Mouse (Mus musculus): ENCODE measurements around the gene H2-Ob. TPM values are rescaled to one million over a fixed set of nuclear protein-coding genes. Genes with fewer than 3 reads are reported as not detected.
"Not testable (repeated sequence)": the region's sequence is repeated elsewhere in the genome, so short reads cannot be mapped to it uniquely, and the experiment has no call there.

Gene H2-Ob
- polyA plus RNA-seq, 1 experiment = 72.2 TPM

DNA sequence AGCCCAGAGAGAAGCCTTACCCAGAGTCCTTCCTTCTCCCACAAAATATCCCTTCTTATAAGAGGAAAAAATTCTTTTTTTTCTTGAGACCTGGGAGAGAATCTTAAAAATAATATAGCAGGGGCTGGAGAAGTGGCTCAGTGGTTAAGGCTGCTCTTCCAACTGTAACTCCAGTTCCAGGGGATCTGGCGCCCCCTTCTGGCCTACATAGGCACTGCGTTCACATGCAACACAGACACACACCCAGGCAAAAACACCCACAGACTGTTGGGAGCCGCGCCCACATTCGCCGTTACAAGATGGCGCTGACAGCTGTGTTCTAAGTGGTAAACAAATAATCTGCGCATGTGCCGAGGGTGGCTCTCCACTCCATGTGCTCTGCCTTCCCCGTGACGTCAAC is 19.6 kb upstream of the H2-Ob start:
- TF ChIP-seq CTCF (IDR thresholded peaks at IDR 0.05; ENCODE audit: control insufficient read depth, insufficient read depth, low read length) = peak; percentile 81
- not testable (repeated sequence) for H3K27ac ChIP-seq (ENCODE audit: control insufficient read depth, insufficient read depth, low read depth, low read length, poor library complexity); H3K4me1 ChIP-seq (ENCODE audit: control insufficient read depth, insufficient read depth, low read length); H3K4me3 ChIP-seq (replicated peaks; ENCODE audit: control insufficient read depth, low read depth, low read length)
- WGBS = 90% methylated on average over 9 of the region's 11 CpGs

DNA sequence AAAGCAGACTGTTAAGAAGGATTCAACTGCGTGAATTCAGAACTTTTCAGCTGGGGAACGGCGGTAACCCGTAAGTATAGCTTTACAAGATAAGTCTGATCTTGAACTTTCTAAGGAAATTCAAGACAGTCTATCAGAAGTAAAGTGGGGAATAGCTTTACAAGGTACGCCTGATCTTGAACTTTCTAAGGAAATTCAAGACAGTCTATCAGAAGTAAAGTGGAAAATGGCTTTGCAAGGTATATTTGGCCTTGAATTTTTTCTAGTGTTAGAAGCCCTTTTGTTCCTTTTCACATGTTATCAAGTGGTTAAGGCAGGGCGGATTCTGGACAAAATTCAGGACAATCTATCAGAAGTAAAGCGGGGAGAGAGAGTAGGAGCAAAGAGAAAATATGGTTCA is 18.9 kb upstream of the H2-Ob start:
- 92% methylated on average over 3 of the region's 7 CpGs for WGBS
- H3K4me3 ChIP-seq (replicated peaks; ENCODE audit: control insufficient read depth, low read depth, low read length); H3K27ac ChIP-seq (ENCODE audit: control insufficient read depth, insufficient read depth, low read depth, low read length, poor library complexity); H3K4me1 ChIP-seq (ENCODE audit: control insufficient read depth, insufficient read depth, low read length): not testable (repeated sequence)

DNA sequence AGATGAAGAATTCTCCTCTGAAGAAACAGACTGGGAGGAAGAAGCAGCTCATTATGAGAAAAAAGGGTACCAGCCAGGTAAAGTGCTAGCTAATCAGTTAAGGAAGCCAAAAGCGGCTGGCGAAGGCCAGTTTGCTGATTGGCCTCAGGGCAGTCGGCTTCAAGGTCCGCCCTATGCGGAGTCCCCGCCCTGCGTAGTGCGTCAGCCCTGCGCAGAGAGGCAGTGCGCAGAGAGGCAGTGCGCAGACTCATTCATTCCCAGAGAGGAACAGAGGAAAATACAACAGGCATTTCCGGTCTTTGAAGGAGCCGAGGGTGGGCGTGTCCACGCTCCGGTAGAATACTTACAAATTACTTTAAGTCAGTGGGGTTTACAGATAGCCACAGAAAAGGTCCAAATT is 18.3 kb upstream of the H2-Ob start:
- not testable (repeated sequence) for H3K4me1 ChIP-seq (ENCODE audit: control insufficient read depth, insufficient read depth, low read length); H3K4me3 ChIP-seq (replicated peaks; ENCODE audit: control insufficient read depth, low read depth, low read length); H3K27ac ChIP-seq (ENCODE audit: control insufficient read depth, insufficient read depth, low read depth, low read length, poor library complexity)
- 100% methylated on average over 7 of the region's 16 CpGs for WGBS

DNA sequence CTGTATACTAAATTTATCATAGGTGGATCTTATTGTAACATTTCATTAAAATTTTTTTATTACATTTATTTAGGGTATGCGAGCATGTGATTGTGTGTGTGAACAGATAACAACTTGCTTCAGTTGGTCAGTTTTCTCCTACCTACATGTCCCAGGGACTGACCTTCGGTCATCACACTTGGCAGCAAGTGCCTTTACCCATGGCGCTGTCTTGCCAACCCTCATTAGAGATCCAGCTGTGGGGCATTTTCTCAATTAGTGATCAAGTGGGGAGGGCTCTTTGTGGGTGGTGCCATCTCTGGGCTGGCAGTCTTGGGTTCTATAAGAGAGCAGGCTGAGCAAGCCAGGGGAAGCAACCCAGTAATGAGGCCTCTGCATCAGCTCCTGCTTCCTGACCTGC is 13.9 kb upstream of the H2-Ob start:
- H3K4me3 ChIP-seq (replicated peaks; ENCODE audit: control insufficient read depth, low read depth, low read length) = no peak overlapping the region
- 85% methylated on average over 3 of the region's 3 CpGs for WGBS

DNA sequence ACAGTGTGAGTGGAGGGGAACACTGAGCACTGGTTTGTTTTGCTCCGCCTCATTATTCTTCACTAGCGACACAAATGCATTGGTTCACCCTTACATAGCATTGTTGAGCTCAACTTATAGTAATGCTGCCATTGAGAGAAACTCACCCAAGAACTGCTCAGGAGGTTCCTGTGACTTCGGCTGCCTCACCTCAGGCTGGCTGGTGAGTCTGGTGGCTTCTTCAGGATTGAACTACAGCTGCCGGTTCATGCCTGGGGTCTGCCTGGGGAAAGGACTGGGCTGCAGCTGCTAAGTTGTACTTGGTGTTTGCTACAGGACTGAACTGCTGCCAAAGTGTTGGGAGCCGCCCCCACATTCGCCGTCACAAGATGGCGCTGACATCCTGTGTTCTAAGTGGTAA is 13.3 kb upstream of the H2-Ob start:
- TF ChIP-seq CTCF (IDR thresholded peaks at IDR 0.05; ENCODE audit: control insufficient read depth, insufficient read depth, low read length) (no peak), POLR2A (IDR thresholded peaks at IDR 0.05; ENCODE audit: borderline replicate concordance, control insufficient read depth, low read depth, low read length) (no peak)
- no peaks in the 10 kb centered on the region for H3K4me1 ChIP-seq (ENCODE audit: control insufficient read depth, insufficient read depth, low read length)
- WGBS = 90% methylated on average over 8 of the region's 8 CpGs
- no peak overlapping the region for H3K4me3 ChIP-seq (replicated peaks; ENCODE audit: control insufficient read depth, low read depth, low read length)
- H3K27ac ChIP-seq (ENCODE audit: control insufficient read depth, insufficient read depth, low read depth, low read length, poor library complexity) = no peak overlapping the region

More for the DNA sequence above, 13.9 kb upstream of the H2-Ob start:
- TF ChIP-seq POLR2A (IDR thresholded peaks at IDR 0.05; ENCODE audit: borderline replicate concordance, control insufficient read depth, low read depth, low read length) (no peak), CTCF (IDR thresholded peaks at IDR 0.05; ENCODE audit: control insufficient read depth, insufficient read depth, low read length) (no peak)
- no peak overlapping the region for H3K27ac ChIP-seq (ENCODE audit: control insufficient read depth, insufficient read depth, low read depth, low read length, poor library complexity)
- H3K4me1 ChIP-seq (ENCODE audit: control insufficient read depth, insufficient read depth, low read length) = no peaks in the 10 kb centered on the region

GRCm38 (mm10) chr17:34225911-34226310 is 12.8 kb upstream of the H2-Ob start:
- not testable (repeated sequence) for H3K4me3 ChIP-seq (replicated peaks; ENCODE audit: control insufficient read depth, low read depth, low read length); H3K4me1 ChIP-seq (ENCODE audit: control insufficient read depth, insufficient read depth, low read length); H3K27ac ChIP-seq (ENCODE audit: control insufficient read depth, insufficient read depth, low read depth, low read length, poor library complexity)
- 97% methylated on average over 17 of the region's 23 CpGs for whole genome bisulfite sequencing

DNA sequence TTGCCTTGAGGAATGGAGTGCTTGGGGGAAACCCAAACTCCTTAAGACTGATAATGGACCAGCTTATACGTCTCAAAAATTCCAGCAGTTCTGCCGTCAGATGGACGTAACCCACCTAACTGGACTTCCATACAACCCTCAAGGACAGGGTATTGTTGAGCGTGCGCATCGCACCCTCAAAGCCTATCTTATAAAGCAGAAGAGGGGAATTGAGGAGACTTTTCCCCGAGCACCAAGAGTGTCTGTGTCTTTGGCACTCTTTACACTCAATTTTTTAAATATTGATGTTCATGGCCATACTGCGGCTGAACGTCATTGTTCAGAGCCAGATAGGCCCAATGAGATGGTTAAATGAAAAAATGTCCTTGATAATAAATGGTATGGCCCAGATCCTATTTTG is 7.7 kb upstream of the H2-Ob start:
- H3K4me3 ChIP-seq (replicated peaks; ENCODE audit: control insufficient read depth, low read depth, low read length); H3K27ac ChIP-seq (ENCODE audit: control insufficient read depth, insufficient read depth, low read depth, low read length, poor library complexity); H3K4me1 ChIP-seq (ENCODE audit: control insufficient read depth, insufficient read depth, low read length): not testable (repeated sequence)
- WGBS = 89% methylated on average over 9 of the region's 9 CpGs

GRCm38 (mm10) chr17:34232021-34232420 is 6.7 kb upstream of the H2-Ob start:
- WGBS = 94% methylated on average over 7 of the region's 7 CpGs
- H3K4me1 ChIP-seq (ENCODE audit: control insufficient read depth, insufficient read depth, low read length) = not testable (repeated sequence)

GRCm38 (mm10) chr17:34234926-34235325 is 3.8 kb upstream of the H2-Ob start:
- no peak overlapping the region for H3K4me3 ChIP-seq (replicated peaks; ENCODE audit: control insufficient read depth, low read depth, low read length)
- no peak overlapping the region for H3K27ac ChIP-seq (ENCODE audit: control insufficient read depth, insufficient read depth, low read depth, low read length, poor library complexity)
- under 1% methylated on average over 9 of the region's 9 CpGs for WGBS
- no peaks in the 10 kb centered on the region; the same call in 1 of the 2 replicates for H3K4me1 ChIP-seq (ENCODE audit: control insufficient read depth, insufficient read depth, low read length)
- no peak for TF ChIP-seq POLR2A (IDR thresholded peaks at IDR 0.05; ENCODE audit: borderline replicate concordance, control insufficient read depth, low read depth, low read length)
- peak; percentile 99 for TF ChIP-seq CTCF (IDR thresholded peaks at IDR 0.05; ENCODE audit: control insufficient read depth, insufficient read depth, low read length)

More at GRCm38 (mm10) chr17:34232021-34232420, 6.7 kb upstream of the H2-Ob start:
- not testable (repeated sequence) for H3K27ac ChIP-seq (ENCODE audit: control insufficient read depth, insufficient read depth, low read depth, low read length, poor library complexity); H3K4me3 ChIP-seq (replicated peaks; ENCODE audit: control insufficient read depth, low read depth, low read length)

GRCm38 (mm10) chr17:34236691-34237090 is 2.0 kb upstream of the H2-Ob start:
- WGBS = 81% methylated on average over 5 of the region's 5 CpGs
- Histone ChIP-seq H3K27ac (ENCODE audit: control insufficient read depth, insufficient read depth, low read depth, low read length, poor library complexity) (no peak overlapping the region), H3K4me3 (replicated peaks; ENCODE audit: control insufficient read depth, low read depth, low read length) (no peak overlapping the region), H3K4me1 (ENCODE audit: control insufficient read depth, insufficient read depth, low read length) (no peaks in the 10 kb centered on the region; the same call in 1 of the 2 replicates)
- no peak for TF ChIP-seq POLR2A (IDR thresholded peaks at IDR 0.05; ENCODE audit: borderline replicate concordance, control insufficient read depth, low read depth, low read length)
- no peak for TF ChIP-seq CTCF (IDR thresholded peaks at IDR 0.05; ENCODE audit: control insufficient read depth, insufficient read depth, low read length)

Data from bone marrow, adult 2 months (tissue).